Mouse (Mus musculus): Measurements from ENCODE around the gene Hif1an.

- TF ChIP-seq CTCF (IDR thresholded peaks at IDR 0.05; ENCODE audit: low read depth) (peak; percentile 97), EP300 (optimal IDR thresholded peaks at IDR 0.05) (peak; percentile 80)
Measured at GRCm38 (mm10) chr19:44562652-44563206, at the start of gene Hif1an.
